Mouse (Mus musculus): ENCODE measurements around the gene Scly.
A peak's percentile ranks its signal among the peaks of the same experiment; 100 is the strongest.

Scly gene

GRCm38 (mm10) chr1:91297799-91298744, at the start of gene Scly:
Gene Scly, plus strand, starts transcription at chr1:91298338.
- peak; percentile 96 for DNase-seq (ENCODE audit: low spot score)

- DNase-seq (ENCODE audit: low spot score): no peak
These were observed 49.2 kb upstream of the Scly start for GRCm38 (mm10) chr1:91248970-91249369.

GRCm38 (mm10) chr1:91249564-91250414, 48.3 kb upstream of the Scly start, which contains the start of gene Ube2f:
Gene Ube2f, plus strand, starts transcription at chr1:91250304.
- peak; percentile 97 for DNase-seq (ENCODE audit: low spot score)

- peak; percentile 12 for DNase-seq (ENCODE audit: low spot score)
These were observed 47.6 kb upstream of the Scly start for GRCm38 (mm10) chr1:91250415-91251147.

- DNase-seq (ENCODE audit: low spot score): peak; percentile 23
These were observed 46.9 kb upstream of the Scly start for GRCm38 (mm10) chr1:91251148-91251650.

- DNase-seq (ENCODE audit: low spot score): no peak
These were observed 46.2 kb upstream of the Scly start for GRCm38 (mm10) chr1:91251927-91252326.

GRCm38 (mm10) chr1:91257918-91258317, 40.2 kb upstream of the Scly start:
- DNase-seq (ENCODE audit: low spot score): peak; percentile 37

GRCm38 (mm10) chr1:91259794-91260193, 38.3 kb upstream of the Scly start:
- no peak for DNase-seq (ENCODE audit: low spot score)

- DNase-seq (ENCODE audit: low spot score): no peak
These were observed 35.6 kb upstream of the Scly start for GRCm38 (mm10) chr1:91262508-91262907.

- DNase-seq (ENCODE audit: low spot score): no peak
These were observed 25.9 kb upstream of the Scly start for GRCm38 (mm10) chr1:91272260-91272659.

- DNase-seq (ENCODE audit: low spot score): no peak
These were observed 21.6 kb upstream of the Scly start for GRCm38 (mm10) chr1:91276581-91276980.

- DNase-seq (ENCODE audit: low spot score): no peak
These were observed 20.7 kb upstream of the Scly start for GRCm38 (mm10) chr1:91277480-91277879.

- DNase-seq (ENCODE audit: low spot score): no peak
These were observed 19.6 kb upstream of the Scly start for GRCm38 (mm10) chr1:91278410-91279119.

GRCm38 (mm10) chr1:91279126-91279525, 19.0 kb upstream of the Scly start:
- no peak for DNase-seq (ENCODE audit: low spot score)

GRCm38 (mm10) chr1:91282582-91282981, 15.6 kb upstream of the Scly start:
- DNase-seq (ENCODE audit: low spot score): no peak

- no peak for DNase-seq (ENCODE audit: low spot score)
These were observed 8.8 kb upstream of the Scly start for GRCm38 (mm10) chr1:91289375-91289774.

- DNase-seq (ENCODE audit: low spot score): no peak
These were observed 5.9 kb upstream of the Scly start for GRCm38 (mm10) chr1:91292101-91292825.

- DNase-seq (ENCODE audit: low spot score): no peak
These were observed 2.6 kb upstream of the Scly start for GRCm38 (mm10) chr1:91295544-91295943.

GRCm38 (mm10) chr1:91299026-91299706, 1.0 kb downstream of the Scly start:
- no peak for DNase-seq (ENCODE audit: low spot score)
